Mouse (Mus musculus) brain, embryonic 14.5 days (tissue): Measurements from ENCODE around the gene Calr4.

ENCODE experiments used
- CTCF ChIP-seq: fragments of 200-500 bp; IDR thresholded peaks from 2 replicates; pipeline ENCODE4 v1.5.1; 2012; ENCODE audit warnings: inconsistent platforms, mild to moderate bottlenecking, moderate library complexity, borderline replicate concordance; ENCODE audit not compliant: insufficient read depth, insufficient read length; ENCODE audit errors: extremely low read depth
- POLR2A ChIP-seq: fragments of 200-500 bp; IDR thresholded peaks from 2 replicates; pipeline ENCODE4 v1.6.1; 2012; ENCODE audit warnings: mild to moderate bottlenecking, inconsistent platforms, borderline replicate concordance; ENCODE audit not compliant: poor library complexity, insufficient read depth, insufficient read length, severe bottlenecking; ENCODE audit errors: extremely low read depth

DNA sequence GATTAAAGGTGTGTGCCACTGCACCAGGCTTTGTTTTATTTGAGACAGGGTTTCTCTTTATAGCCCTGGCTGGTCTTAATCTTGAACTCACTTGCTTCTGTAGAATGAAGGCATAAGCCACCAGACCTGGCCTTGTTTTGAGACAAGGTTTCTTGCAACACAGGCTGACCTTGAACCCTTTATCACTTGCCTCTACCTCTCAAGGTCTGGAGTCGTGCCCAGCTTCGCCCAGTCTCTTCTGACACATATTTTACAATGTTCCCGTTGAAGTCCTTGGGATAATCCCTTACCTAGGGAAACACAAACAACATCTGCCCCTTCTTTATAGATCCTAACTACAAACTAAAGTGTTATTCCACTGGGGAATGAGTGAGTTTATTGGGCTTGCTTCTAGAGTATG, 12.3 kb upstream of the Calr4 start:
- TF ChIP-seq CTCF (no peak), POLR2A (no peak)
